Mouse (Mus musculus) spleen, embryonic (tissue): ENCODE results near the gene Mettl7a1.
"Not testable (repeated sequence)": the region's sequence is repeated elsewhere in the genome, so short reads cannot be mapped to it uniquely, and the experiment has no call there.

ENCODE experiments used
- CTCF ChIA-PET: fragments of 350-600 bp; sonication (Branson Sonifier 250); formaldehyde crosslinking; loops from one replicate; lab custom pipeline; 2022; lab: Charles Lee

The Mettl7a1 gene

GRCm38 (mm10) chr15:100300499-100300898, 3.4 kb upstream of the Mettl7a1 start:
- CTCF ChIA-PET, result no interaction called here

GRCm38 (mm10) chr15:100301556-100301955, 2.4 kb upstream of the Mettl7a1 start:
- CTCF ChIA-PET, result no interaction called here

- CTCF ChIA-PET, result no interaction called here
Observed at GRCm38 (mm10) chr15:100303428-100304018, 417 bp upstream of the Mettl7a1 start.

- CTCF ChIA-PET, result interaction anchor here (0.6 kb wide), 1 partner anchor 190 kb away, joined by 5 read pairs; no protein-coding TSS in a partner anchor
Observed at GRCm38 (mm10) chr15:100306201-100306600, 2.3 kb downstream of the Mettl7a1 start.

GRCm38 (mm10) chr15:100307438-100308096, 3.6 kb downstream of the Mettl7a1 start:
- CTCF ChIA-PET, result not testable (repeated sequence)

GRCm38 (mm10) chr15:100312346-100312745, 8.4 kb downstream of the Mettl7a1 start:
- CTCF ChIA-PET, result interaction anchor here (0.8 kb wide), 1 partner anchor 9 kb away, joined by 3 read pairs; no protein-coding TSS in a partner anchor

GRCm38 (mm10) chr15:100314448-100315145, 10.7 kb downstream of the Mettl7a1 start:
- CTCF ChIA-PET, result no interaction called here

GRCm38 (mm10) chr15:100318014-100318671, 14.2 kb downstream of the Mettl7a1 start:
- CTCF ChIA-PET, result not testable (repeated sequence)

- CTCF ChIA-PET, result interaction anchor here (0.7 kb wide), 1 partner anchor 78 kb away, joined by 5 read pairs; no protein-coding TSS in a partner anchor
Observed at GRCm38 (mm10) chr15:100319884-100320283, 15.9 kb downstream of the Mettl7a1 start.

GRCm38 (mm10) chr15:100320295-100320905, 16.5 kb downstream of the Mettl7a1 start:
- CTCF ChIA-PET, result interaction anchor here (0.8 kb wide), 1 partner anchor 8 kb away, joined by 3 read pairs; no protein-coding TSS in a partner anchor

- CTCF ChIA-PET, result interaction anchor here (0.8 kb wide), 1 partner anchor 9 kb away, joined by 3 read pairs; no protein-coding TSS in a partner anchor
Observed at GRCm38 (mm10) chr15:100321134-100321533, 17.2 kb downstream of the Mettl7a1 start.

GRCm38 (mm10) chr15:100324021-100324591, 20.2 kb downstream of the Mettl7a1 start:
- CTCF ChIA-PET, result no interaction called here

GRCm38 (mm10) chr15:100325235-100325634, 21.3 kb downstream of the Mettl7a1 start:
- CTCF ChIA-PET, result no interaction called here

GRCm38 (mm10) chr15:100328089-100328488, 24.1 kb downstream of the Mettl7a1 start:
- CTCF ChIA-PET, result not testable (repeated sequence)

GRCm38 (mm10) chr15:100329336-100329735, 25.4 kb downstream of the Mettl7a1 start:
- CTCF ChIA-PET, result not testable (repeated sequence)

GRCm38 (mm10) chr15:100330739-100331138, 26.8 kb downstream of the Mettl7a1 start:
- CTCF ChIA-PET, result no interaction called here

- CTCF ChIA-PET, result not testable (repeated sequence)
Observed at GRCm38 (mm10) chr15:100332077-100332961, 28.4 kb downstream of the Mettl7a1 start.

GRCm38 (mm10) chr15:100334629-100335028, 30.7 kb downstream of the Mettl7a1 start, which contains the start of gene Mettl7a3:
Mettl7a3 (plus strand) TSS chr15:100334929.
- CTCF ChIA-PET, result no interaction called here

GRCm38 (mm10) chr15:100337328-100337727, 33.4 kb downstream of the Mettl7a1 start:
- CTCF ChIA-PET, result not testable (repeated sequence)

- CTCF ChIA-PET, result not testable (repeated sequence)
Observed at GRCm38 (mm10) chr15:100337847-100338246, 33.9 kb downstream of the Mettl7a1 start.
